Mouse (Mus musculus) bone marrow, adult 2 months (tissue): ENCODE data around the gene Manf.

Experiments
- CTCF ChIP-seq: fragments of 200-500 bp; IDR thresholded peaks from 2 replicates; pipeline ENCODE4 v1.5.1; 2011; ENCODE audit warnings: low read length, control low read depth; ENCODE audit not compliant: control insufficient read depth, insufficient read depth
- POLR2A ChIP-seq: fragments of 200-500 bp; IDR thresholded peaks from 2 replicates; pipeline ENCODE4 v1.6.1; 2011; ENCODE audit warnings: low read depth, mild to moderate bottlenecking, control low read depth, low read length, borderline replicate concordance; ENCODE audit not compliant: control insufficient read depth

- TF ChIP-seq CTCF (no peak), POLR2A (no peak)
Observed at GRCm38 (mm10) chr9:106806503-106806902, 85.3 kb downstream of the Manf start.
